Mouse (Mus musculus) C2C12 (cell line): ENCODE measurements around the gene Mea1. TPM values are rescaled to one million over a fixed set of nuclear protein-coding genes. Genes with fewer than 3 reads are reported as not detected.

ENCODE experiments used
- H3K27me3 ChIP-seq: one replicate; pipeline ENCODE4 v1.6.1; 2011; ENCODE audit not compliant: control insufficient read depth, insufficient read depth, insufficient read length
- H3K36me3 ChIP-seq: one replicate; pipeline ENCODE4 v1.6.1; 2011; ENCODE audit not compliant: control insufficient read depth, insufficient read depth
- H3K4me3 ChIP-seq: one replicate; pipeline ENCODE4 v1.5.1; 2011; ENCODE audit warnings: mild to moderate bottlenecking, control low read depth; ENCODE audit not compliant: poor library complexity, insufficient read depth, severe bottlenecking
- H3K79me2 ChIP-seq: one replicate; pipeline ENCODE4 v1.6.1; 2011; ENCODE audit not compliant: control insufficient read depth, insufficient read depth
- H3K79me3 ChIP-seq: one replicate; pipeline ENCODE4 v1.6.1; 2011; ENCODE audit warnings: low read depth, control low read depth
- H3ac ChIP-seq: one replicate; pipeline ENCODE3; 2011; ENCODE audit warnings: low read depth; ENCODE audit not compliant: control insufficient read depth, insufficient read length
- CEBPB ChIP-seq: IDR thresholded peaks from one replicate; pipeline ENCODE4 v1.6.1; 2011; ENCODE audit warnings: low read depth, mild to moderate bottlenecking, control low read depth, moderate library complexity
- CTCF ChIP-seq: IDR thresholded peaks from one replicate; pipeline ENCODE4 v1.5.1; 2011; ENCODE audit not compliant: control insufficient read depth, insufficient read depth, insufficient read length
- FOSL1 ChIP-seq: IDR thresholded peaks from one replicate; pipeline ENCODE4 v1.8.0; 2011; ENCODE audit warnings: mild to moderate bottlenecking, low read length; ENCODE audit not compliant: poor library complexity, insufficient read depth, severe bottlenecking
- MAX ChIP-seq: IDR thresholded peaks from one replicate; pipeline ENCODE4 v1.6.1; 2011; ENCODE audit warnings: mild to moderate bottlenecking, control low read depth
- MYOD1 ChIP-seq: IDR thresholded peaks from one replicate; pipeline ENCODE4 v1.6.1; 2011; ENCODE audit warnings: low read depth; ENCODE audit not compliant: control insufficient read depth, insufficient read length
- MYOG ChIP-seq: IDR thresholded peaks from one replicate; pipeline ENCODE4 v1.6.1; 2011; ENCODE audit not compliant: control insufficient read depth, insufficient read length; ENCODE audit errors: extremely low read depth
- USF1 ChIP-seq: IDR thresholded peaks from one replicate; pipeline ENCODE4 v1.6.1; 2011; ENCODE audit warnings: low read depth, mild to moderate bottlenecking, control low read depth, moderate library complexity
- polyA plus RNA-seq: library from polyadenylated mRNA; unstranded; fragments of >200 nt; fragmentation: generic; extraction: Trizol; gene quantifications from one replicate; pipeline ENCODE4 v1.2.1, GENCODE M21; 2012; ENCODE audit warnings: missing spikeins

Gene Mea1
- polyA plus RNA-seq, 1 experiment = 141 TPM

GRCm38 (mm10) chr17:46728496-46728895 is 49.9 kb downstream of the Mea1 start:
- H3K79me2 ChIP-seq = no peaks in the 10 kb centered on the region
- H3ac ChIP-seq = no peak overlapping the region
- no peaks in the 10 kb centered on the region for H3K27me3 ChIP-seq
- H3K36me3 ChIP-seq = no peaks in the 10 kb centered on the region
- H3K4me3 ChIP-seq = no peak overlapping the region
- H3K79me3 ChIP-seq = no peaks in the 10 kb centered on the region
- no peak for TF ChIP-seq MYOD1
- TF ChIP-seq FOSL1 = no peak
- no peak for TF ChIP-seq CTCF
- TF ChIP-seq USF1 = no peak
- TF ChIP-seq MAX = no peak
- TF ChIP-seq MYOG = no peak
- TF ChIP-seq CEBPB = no peak

- no peak for TF ChIP-seq USF1
- TF ChIP-seq MAX = no peak
- TF ChIP-seq MYOD1 = no peak
- TF ChIP-seq CEBPB = no peak
- TF ChIP-seq FOSL1 = no peak
- TF ChIP-seq MYOG = no peak
- Histone ChIP-seq H3K4me3 (no peak within 1 kb of the TSS), H3K36me3 (no peaks in the 10 kb centered on the region), H3ac (no peak within 1 kb of the TSS), H3K27me3 (no peaks in the 10 kb centered on the region), H3K79me3 (no peaks in the 10 kb centered on the region), H3K79me2 (no peaks in the 10 kb centered on the region)
These were observed 50.3 kb downstream of the Mea1 start, which contains the start of gene Gnmt for GRCm38 (mm10) chr17:46728904-46729318. TSS of gene Gnmt (minus strand) at chr17:46729168.

Other genes starting within 250 kb of the Mea1 start
- gene Crip3, start 249.9 kb upstream of the Mea1 start, polyA plus RNA-seq = not detected
- not detected for gene Slc22a7, start 240.3 kb upstream of the Mea1 start, polyA plus RNA-seq
- 0.01 TPM for gene Ttbk1, start 191.1 kb upstream of the Mea1 start, polyA plus RNA-seq
- 68.0 TPM for gene Dnph1, start 182.1 kb upstream of the Mea1 start, polyA plus RNA-seq
- gene Cul9, start 132.4 kb upstream of the Mea1 start, polyA plus RNA-seq = 0.60 TPM
- 101 TPM for gene Srf, start 122.6 kb upstream of the Mea1 start, polyA plus RNA-seq
- gene Ptk7, start 49.3 kb upstream of the Mea1 start, polyA plus RNA-seq = 26.1 TPM
- gene Klc4, start 32.8 kb upstream of the Mea1 start, polyA plus RNA-seq = 7.8 TPM
- 151 TPM for gene Mrpl2, start 32.6 kb upstream of the Mea1 start, polyA plus RNA-seq
- 49.4 TPM for gene Cul7, start 28.5 kb upstream of the Mea1 start, polyA plus RNA-seq
- gene Rrp36, start 4.4 kb upstream of the Mea1 start, polyA plus RNA-seq = 45.8 TPM
- 58.6 TPM for gene Klhdc3, start 2.1 kb downstream of the Mea1 start, polyA plus RNA-seq
- gene Ppp2r5d, start 26.3 kb downstream of the Mea1 start, polyA plus RNA-seq = 99.5 TPM
- gene Pex6, start 32.7 kb downstream of the Mea1 start, polyA plus RNA-seq = 24.7 TPM
- gene Gnmt, start 50.4 kb downstream of the Mea1 start, polyA plus RNA-seq = 0.08 TPM
- gene Cnpy3, start 73.4 kb downstream of the Mea1 start, polyA plus RNA-seq = 41.9 TPM
- 0.06 TPM for gene Ptcra, start 84.9 kb downstream of the Mea1 start, polyA plus RNA-seq
- gene 2310039H08Rik, start 93.8 kb downstream of the Mea1 start, polyA plus RNA-seq = 40.9 TPM
- gene Rpl7l1, start 103.9 kb downstream of the Mea1 start, polyA plus RNA-seq = 107 TPM
- 3.9 TPM for gene Bicral, start 179.7 kb downstream of the Mea1 start, polyA plus RNA-seq
- 46.8 TPM for gene Tbcc, start 211.9 kb downstream of the Mea1 start, polyA plus RNA-seq
- 0.01 TPM for gene Prph2, start 231.7 kb downstream of the Mea1 start, polyA plus RNA-seq